Mouse (Mus musculus): ENCODE results near the gene Trub1. TPM values are rescaled to one million over a fixed set of nuclear protein-coding genes. Genes with fewer than 3 reads are reported as not detected.

Gene Trub1
- polyA plus RNA-seq, 1 experiment from 2014 or later, result 15.6 TPM

DNA sequence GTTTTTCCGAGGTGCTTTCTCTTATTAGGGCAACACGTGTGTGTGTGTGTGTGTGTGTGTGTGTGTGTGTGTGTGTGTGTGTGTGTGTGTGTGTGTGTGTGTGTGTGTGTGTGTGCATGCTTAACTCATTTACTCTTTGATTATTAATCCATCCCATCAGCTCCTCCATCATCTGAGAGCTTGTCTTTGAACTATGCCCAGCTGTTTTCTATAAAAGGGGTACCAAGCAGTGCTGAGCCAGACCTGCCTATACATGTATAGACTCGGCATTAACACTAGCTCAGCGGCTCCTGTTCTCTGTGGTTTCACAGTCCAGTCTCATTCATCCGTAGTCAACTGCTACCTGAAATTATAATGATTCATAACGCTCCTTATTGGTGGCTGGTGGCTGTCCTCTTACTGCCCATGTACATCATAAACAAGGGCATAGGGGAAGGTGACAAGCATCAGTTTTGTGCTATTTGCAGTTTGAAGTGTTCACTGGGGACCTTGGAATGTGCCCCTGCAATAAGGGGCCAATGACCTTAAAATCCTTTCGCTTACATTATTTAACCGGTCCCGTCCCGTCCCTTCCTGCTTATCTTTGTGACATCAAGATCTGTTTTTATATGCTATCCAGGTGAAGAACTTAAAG lies 45.5 kb downstream of the Trub1 start:
- Histone ChIP-seq H3K27ac (replicated peaks; ENCODE audit: low read depth, low read length) (no peak overlapping the region), H3K9me3 (ENCODE audit: control insufficient read depth, low read length) (no peaks in the 10 kb centered on the region), H3K27me3 (ENCODE audit: control insufficient read depth, insufficient read depth, low read length) (no peaks in the 10 kb centered on the region), H3K4me1 (ENCODE audit: control insufficient read depth, insufficient read depth, low read length) (0 out of 2 replicates have a peak, but pooled peaks cover 3% of the 10 kb centered on the region), H3K36me3 (ENCODE audit: control insufficient read depth, insufficient read depth, low read length) (no peaks in the 10 kb centered on the region), H3K4me3 (replicated peaks; ENCODE audit: low read depth, low read length) (no peak overlapping the region), H3K9ac (replicated peaks; ENCODE audit: low read length) (no peak overlapping the region), H3K4me2 (ENCODE audit: low read length) (no peak overlapping the region)
- ATAC-seq (ENCODE audit: low FRiP score, low TSS enrichment) (no peak), DNase-seq (no peak)
- 87% methylated on average over 10 of the region's 10 CpGs for WGBS

DNA sequence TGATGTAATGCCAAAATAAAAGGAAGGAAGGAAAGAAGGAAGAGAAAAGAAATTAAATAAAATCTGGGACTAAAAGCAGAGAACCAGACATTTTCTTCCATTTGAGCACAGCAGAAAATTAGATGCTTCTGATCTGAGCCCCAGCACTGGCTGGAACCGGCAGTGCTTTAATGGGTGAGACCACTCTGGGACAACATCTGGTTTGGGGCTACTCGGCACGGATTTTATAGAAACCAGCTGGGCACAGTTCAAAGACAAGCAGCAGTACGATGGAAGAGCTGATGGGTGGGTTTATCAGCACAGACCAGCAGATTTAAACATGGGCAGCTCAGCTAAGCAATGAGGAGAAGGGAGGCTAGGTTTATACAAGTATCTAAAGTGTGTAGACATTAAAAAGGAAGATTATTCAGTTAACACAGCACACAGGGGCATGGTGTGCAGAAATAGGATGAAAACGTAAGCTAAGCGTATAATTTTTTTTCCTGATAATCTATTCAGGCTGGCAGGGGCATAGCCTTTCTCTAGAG lies 46.2 kb downstream of the Trub1 start:
- ATAC-seq (ENCODE audit: low FRiP score, low TSS enrichment) (no peak), DNase-seq (no peak)
- Histone ChIP-seq H3K27ac (replicated peaks; ENCODE audit: low read depth, low read length) (no peak overlapping the region), H3K27me3 (ENCODE audit: control insufficient read depth, insufficient read depth, low read length) (no peaks in the 10 kb centered on the region), H3K9me3 (ENCODE audit: control insufficient read depth, low read length) (no peaks in the 10 kb centered on the region), H3K4me2 (ENCODE audit: low read length) (no peak overlapping the region), H3K4me3 (replicated peaks; ENCODE audit: low read depth, low read length) (no peak overlapping the region), H3K4me1 (ENCODE audit: control insufficient read depth, insufficient read depth, low read length) (0 out of 2 replicates have a peak, but pooled peaks cover 3% of the 10 kb centered on the region), H3K36me3 (ENCODE audit: control insufficient read depth, insufficient read depth, low read length) (no peaks in the 10 kb centered on the region), H3K9ac (replicated peaks; ENCODE audit: low read length) (no peak overlapping the region)
- WGBS, result 65% methylated on average over 6 of the region's 6 CpGs

DNA sequence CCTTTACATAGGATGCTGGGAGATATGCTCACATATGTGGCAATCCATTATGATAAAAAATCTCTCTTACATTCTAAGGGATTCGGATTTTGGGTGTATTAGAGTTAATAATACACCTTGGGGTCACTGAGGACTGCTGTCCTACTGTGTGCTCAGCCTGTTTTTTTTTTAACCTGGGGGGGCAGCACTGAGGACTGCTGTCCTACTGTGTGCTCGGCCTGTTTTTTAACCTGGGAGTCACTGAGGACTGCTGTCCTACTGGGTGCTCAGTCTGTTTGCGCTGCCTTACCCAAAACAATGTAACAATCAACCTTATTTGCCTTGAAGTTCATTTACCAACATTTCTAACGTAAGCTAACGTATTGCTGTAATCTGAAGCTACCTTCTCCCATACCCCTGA lies 47.5 kb downstream of the Trub1 start:
- no peak overlapping the region for H3K4me3 ChIP-seq (replicated peaks; ENCODE audit: low read depth, low read length)
- no peaks in the 10 kb centered on the region for H3K27me3 ChIP-seq (ENCODE audit: control insufficient read depth, insufficient read depth, low read length)
- no peak overlapping the region for H3K4me2 ChIP-seq (ENCODE audit: low read length)
- 97% methylated on average over 5 of the region's 5 CpGs for WGBS
- no peak overlapping the region for H3K27ac ChIP-seq (replicated peaks; ENCODE audit: low read depth, low read length)
- no peak overlapping the region for H3K9ac ChIP-seq (replicated peaks; ENCODE audit: low read length)
- ATAC-seq (ENCODE audit: low FRiP score, low TSS enrichment) (no peak), DNase-seq (no peak)
- H3K9me3 ChIP-seq (ENCODE audit: control insufficient read depth, low read length), result no peaks in the 10 kb centered on the region
- H3K4me1 ChIP-seq (ENCODE audit: control insufficient read depth, insufficient read depth, low read length), result peaks cover 6% of the 10 kb centered on the region; the same call in 1 of the 2 replicates
- H3K36me3 ChIP-seq (ENCODE audit: control insufficient read depth, insufficient read depth, low read length), result no peaks in the 10 kb centered on the region

DNA sequence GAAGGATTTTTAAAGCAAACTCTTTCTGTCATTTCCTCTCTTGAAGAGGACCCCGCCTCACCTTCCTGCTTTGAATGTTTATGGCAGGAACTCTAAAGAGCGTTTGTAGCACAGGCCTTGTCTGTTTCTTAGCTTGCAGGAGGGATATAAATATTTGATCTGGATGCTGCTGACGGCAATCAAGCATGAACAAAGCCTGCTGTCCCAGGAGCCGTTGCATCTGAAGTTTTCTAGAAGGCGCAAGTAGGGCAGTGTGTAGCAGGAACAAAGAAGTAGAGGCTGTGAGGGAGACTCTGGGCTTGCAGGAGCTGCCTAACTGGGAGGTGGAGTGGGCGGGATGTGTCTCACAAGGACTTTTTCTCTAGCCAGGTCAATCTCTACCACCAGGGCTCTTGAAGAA lies 50.4 kb downstream of the Trub1 start:
- Histone ChIP-seq H3K9ac (replicated peaks; ENCODE audit: low read length) (no peak overlapping the region), H3K4me1 (ENCODE audit: control insufficient read depth, insufficient read depth, low read length) (peaks cover 21% of the 10 kb centered on the region), H3K4me3 (replicated peaks; ENCODE audit: low read depth, low read length) (no peak overlapping the region), H3K4me2 (ENCODE audit: low read length) (no peak overlapping the region), H3K27me3 (ENCODE audit: control insufficient read depth, insufficient read depth, low read length) (no peaks in the 10 kb centered on the region), H3K27ac (replicated peaks; ENCODE audit: low read depth, low read length) (peak overlapping the region; percentile 62; the same call in 1 of the 2 replicates), H3K9me3 (ENCODE audit: control insufficient read depth, low read length) (no peaks in the 10 kb centered on the region), H3K36me3 (ENCODE audit: control insufficient read depth, insufficient read depth, low read length) (no peaks in the 10 kb centered on the region)
- 47% methylated on average over 6 of the region's 6 CpGs for WGBS
- no peak for ATAC-seq (ENCODE audit: low FRiP score, low TSS enrichment)
- peak; percentile 54 for DNase-seq

DNA sequence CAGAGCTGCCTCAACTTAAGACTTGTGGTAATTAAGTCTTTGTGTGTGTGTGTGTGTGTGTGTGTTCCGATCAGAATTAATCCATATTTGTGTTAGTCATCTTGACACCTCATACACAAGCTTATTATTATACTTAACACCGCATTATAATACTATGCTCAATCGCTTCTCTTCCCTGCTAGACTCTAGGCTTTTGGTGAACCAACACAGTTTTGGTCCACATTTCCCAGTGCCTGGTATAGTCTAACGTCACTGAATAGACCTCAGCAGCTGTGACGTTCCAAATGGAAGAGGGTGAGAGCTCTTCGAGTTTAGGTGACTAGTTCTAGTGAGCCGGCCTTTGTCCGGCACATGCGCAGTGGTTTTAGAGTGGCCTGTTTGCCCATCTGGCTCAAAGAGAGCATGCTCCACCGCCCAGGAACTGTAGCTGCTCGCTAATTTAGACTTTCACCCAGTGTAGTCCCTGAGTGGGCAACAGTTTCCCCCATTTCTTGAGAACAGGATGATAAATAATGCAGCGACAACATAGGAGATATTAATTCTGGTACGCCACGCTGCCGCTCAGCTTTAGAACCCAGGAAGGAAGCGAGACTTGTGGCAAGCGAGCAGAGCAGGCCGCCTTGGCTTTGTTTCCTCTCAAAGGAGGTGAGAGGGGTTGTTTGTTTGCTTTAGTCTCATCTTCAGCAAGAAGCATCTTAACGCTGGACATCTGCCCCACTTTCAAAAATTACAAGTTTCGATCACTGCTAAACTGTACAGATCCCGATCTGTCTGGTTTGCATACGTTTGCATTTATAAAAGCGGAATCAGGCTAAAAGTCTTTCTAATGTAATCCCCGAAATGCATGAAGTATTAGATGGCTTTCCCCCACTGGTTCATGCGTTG lies 52.6 kb downstream of the Trub1 start:
- DNase-seq (peak; percentile 54), ATAC-seq (ENCODE audit: low FRiP score, low TSS enrichment) (no peak)
- no peaks in the 10 kb centered on the region for H3K9me3 ChIP-seq (ENCODE audit: control insufficient read depth, low read length)
- 0 out of 2 replicates have a peak overlapping the region, but pooled peaks have one; percentile 7 for H3K4me2 ChIP-seq (ENCODE audit: low read length)
- H3K27ac ChIP-seq (replicated peaks; ENCODE audit: low read depth, low read length), result peak overlapping the region; percentile 15; the same call in 1 of the 2 replicates
- H3K27me3 ChIP-seq (ENCODE audit: control insufficient read depth, insufficient read depth, low read length), result no peaks in the 10 kb centered on the region
- H3K4me1 ChIP-seq (ENCODE audit: control insufficient read depth, insufficient read depth, low read length), result peaks cover 18% of the 10 kb centered on the region
- H3K4me3 ChIP-seq (replicated peaks; ENCODE audit: low read depth, low read length), result no peak overlapping the region
- no peak overlapping the region for H3K9ac ChIP-seq (replicated peaks; ENCODE audit: low read length)
- H3K36me3 ChIP-seq (ENCODE audit: control insufficient read depth, insufficient read depth, low read length), result no peaks in the 10 kb centered on the region
- 53% methylated on average over 25 of the region's 25 CpGs for WGBS

DNA sequence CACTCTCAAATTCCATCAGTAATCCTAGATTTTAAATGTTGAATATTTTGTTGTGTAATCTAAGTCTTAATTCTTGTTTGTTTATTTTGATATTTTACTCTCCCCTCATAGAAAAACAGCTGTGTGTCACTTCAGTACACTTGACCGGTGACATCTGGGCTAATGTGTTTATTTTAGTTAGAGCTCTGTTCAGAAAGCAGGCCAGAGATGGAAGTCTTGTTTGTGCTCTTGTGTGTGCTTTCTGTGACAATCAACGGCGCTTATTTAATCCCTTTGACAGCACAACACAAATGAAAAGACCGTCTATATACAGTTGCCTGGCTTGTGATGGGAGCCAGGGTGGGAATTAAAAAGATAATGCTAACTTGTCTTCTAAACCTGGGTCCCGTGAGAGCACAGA lies 53.9 kb downstream of the Trub1 start:
- Histone ChIP-seq H3K27ac (replicated peaks; ENCODE audit: low read depth, low read length) (no peak overlapping the region), H3K9ac (replicated peaks; ENCODE audit: low read length) (no peak overlapping the region), H3K36me3 (ENCODE audit: control insufficient read depth, insufficient read depth, low read length) (no peaks in the 10 kb centered on the region), H3K4me1 (ENCODE audit: control insufficient read depth, insufficient read depth, low read length) (peaks cover 18% of the 10 kb centered on the region), H3K27me3 (ENCODE audit: control insufficient read depth, insufficient read depth, low read length) (no peaks in the 10 kb centered on the region), H3K4me3 (replicated peaks; ENCODE audit: low read depth, low read length) (no peak overlapping the region), H3K9me3 (ENCODE audit: control insufficient read depth, low read length) (no peaks in the 10 kb centered on the region), H3K4me2 (ENCODE audit: low read length) (no peak overlapping the region)
- ATAC-seq (ENCODE audit: low FRiP score, low TSS enrichment) (no peak), DNase-seq (no peak)
- WGBS, result 41% methylated on average over 5 of the region's 5 CpGs

DNA sequence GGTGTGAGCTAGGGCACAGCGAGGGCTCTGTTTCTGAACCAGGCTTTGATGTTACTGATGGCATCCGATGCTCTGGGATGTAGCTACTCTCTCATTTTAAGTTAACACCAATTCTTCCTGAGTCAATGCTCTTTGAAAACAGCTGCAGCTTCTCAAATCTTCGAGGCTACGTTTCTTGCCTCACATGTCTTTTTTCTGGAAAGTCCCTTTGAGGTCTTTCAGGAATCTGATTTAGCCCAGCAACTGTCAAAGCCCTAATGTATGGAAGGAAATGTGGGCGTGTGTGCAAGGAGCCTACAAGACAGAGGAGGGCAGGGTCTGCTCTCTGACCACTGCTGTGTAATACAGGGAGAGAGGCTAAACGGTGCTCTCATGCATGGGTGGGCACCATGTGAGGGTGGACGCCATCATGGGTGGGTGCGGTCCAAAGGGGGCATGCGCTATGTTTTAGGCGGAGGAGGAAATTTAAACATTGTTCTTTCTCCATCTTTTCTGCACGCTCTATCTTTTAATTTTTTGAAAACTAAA lies 55.6 kb downstream of the Trub1 start:
- H3K27ac ChIP-seq (replicated peaks; ENCODE audit: low read depth, low read length), result no peak overlapping the region
- peaks cover 18% of the 10 kb centered on the region for H3K4me1 ChIP-seq (ENCODE audit: control insufficient read depth, insufficient read depth, low read length)
- no peak overlapping the region for H3K4me3 ChIP-seq (replicated peaks; ENCODE audit: low read depth, low read length)
- H3K4me2 ChIP-seq (ENCODE audit: low read length), result no peak overlapping the region
- DNase-seq (no peak), ATAC-seq (ENCODE audit: low FRiP score, low TSS enrichment) (no peak)
- 86% methylated on average over 11 of the region's 11 CpGs for WGBS
- H3K9ac ChIP-seq (replicated peaks; ENCODE audit: low read length), result no peak overlapping the region
- H3K9me3 ChIP-seq (ENCODE audit: control insufficient read depth, low read length), result no peaks in the 10 kb centered on the region
- no peaks in the 10 kb centered on the region for H3K36me3 ChIP-seq (ENCODE audit: control insufficient read depth, insufficient read depth, low read length)
- no peaks in the 10 kb centered on the region for H3K27me3 ChIP-seq (ENCODE audit: control insufficient read depth, insufficient read depth, low read length)

DNA sequence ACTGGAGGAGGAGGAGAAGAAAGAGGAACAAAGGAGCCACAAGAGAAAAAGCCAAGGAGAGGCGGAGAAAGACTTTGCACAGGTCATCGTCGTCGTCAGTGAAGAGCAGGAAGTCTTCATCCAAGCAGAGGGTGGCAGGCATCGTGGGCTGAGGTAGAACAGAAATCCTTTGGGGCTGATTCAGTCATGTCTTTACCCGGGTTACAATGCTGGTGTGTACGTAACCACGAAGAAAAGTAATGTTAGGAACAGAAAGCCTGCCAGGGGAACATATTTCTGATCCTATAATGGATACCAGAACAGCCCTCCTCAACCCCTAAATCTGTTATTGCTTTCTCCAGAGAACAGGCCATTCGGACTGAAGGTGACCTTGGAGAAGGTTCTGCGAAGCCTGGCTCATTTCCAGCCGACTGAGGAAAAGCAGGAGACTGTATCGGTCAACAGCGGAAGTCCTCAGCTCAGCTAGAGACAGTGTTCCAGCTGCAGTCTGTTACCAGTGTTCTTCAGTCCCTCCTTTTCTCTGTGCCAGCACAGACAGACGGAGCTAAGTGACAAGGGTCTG lies 57.1 kb downstream of the Trub1 start:
- Histone ChIP-seq H3K9ac (replicated peaks; ENCODE audit: low read length) (no peak overlapping the region), H3K4me1 (ENCODE audit: control insufficient read depth, insufficient read depth, low read length) (peaks cover 18% of the 10 kb centered on the region), H3K27ac (replicated peaks; ENCODE audit: low read depth, low read length) (no peak overlapping the region), H3K9me3 (ENCODE audit: control insufficient read depth, low read length) (no peaks in the 10 kb centered on the region), H3K4me3 (replicated peaks; ENCODE audit: low read depth, low read length) (no peak overlapping the region), H3K36me3 (ENCODE audit: control insufficient read depth, insufficient read depth, low read length) (no peaks in the 10 kb centered on the region), H3K27me3 (ENCODE audit: control insufficient read depth, insufficient read depth, low read length) (no peaks in the 10 kb centered on the region), H3K4me2 (ENCODE audit: low read length) (no peak overlapping the region)
- 80% methylated on average over 14 of the region's 14 CpGs for WGBS
- DNase-seq (no peak), ATAC-seq (ENCODE audit: low FRiP score, low TSS enrichment) (no peak)

All from midbrain, embryonic 14.5 days (tissue).